In genomic region chr12:84141271-84141670, GRCm38 (mm10) we compare ENCODE assay signal across 18 mouse cellular contexts. TPM values are rescaled to one million over a fixed set of nuclear protein-coding genes. Genes with fewer than 3 reads are reported as not detected.
DNase-seq lines count a peak whose midpoint lies in the region; ATAC-seq and TF ChIP-seq lines count a peak whose summit lies in the region.
"Had no signal": no experiment of that assay in that cellular context is flagged by ENCODE, and none has a peak within 500 bp of the region (broad histone marks: within the 10 kb centered on the region; RNA-seq: fewer than 3 reads in every experiment).

No protein-coding gene starts in this region.

- H3K9me3 ChIP-seq in hindbrain, embryonic 10.5 days = no peaks in the 10 kb centered on the region
- H3K9me3 ChIP-seq in hindbrain, embryonic 13.5 days = no peaks in the 10 kb centered on the region
- H3K9me3 ChIP-seq in midbrain, embryonic 11.5 days (ENCODE audit: control insufficient read depth, low read length) = no peaks in the 10 kb centered on the region
- no peaks in the 10 kb centered on the region for H3K9me3 ChIP-seq in midbrain, embryonic 10.5 days (replicated peaks)
- H3K9me3 ChIP-seq in stomach, postnatal 0 days (ENCODE audit: control insufficient read depth, low read length) = no peaks in the 10 kb centered on the region
- H3K9me3 ChIP-seq: embryonic facial prominence, embryonic 10.5 days; embryonic facial prominence, embryonic 12.5 days; forebrain, embryonic 13.5 days; forebrain, embryonic 15.5 days had no signal

- TF ChIP-seq CTCF in stomach, postnatal 0 days (IDR thresholded peaks at IDR 0.05; ENCODE audit: low read depth) = no peak

- peaks cover 39% of the 10 kb centered on the region for H3K36me3 ChIP-seq in hindbrain, embryonic 10.5 days
- peaks cover 37% of the 10 kb centered on the region for H3K36me3 ChIP-seq in hindbrain, embryonic 13.5 days
- H3K36me3 ChIP-seq in midbrain, embryonic 11.5 days (ENCODE audit: control insufficient read depth, insufficient read depth, low read length) = no peaks in the 10 kb centered on the region
- peaks cover 33% of the 10 kb centered on the region for H3K36me3 ChIP-seq in midbrain, embryonic 10.5 days
- no peaks in the 10 kb centered on the region for H3K36me3 ChIP-seq in stomach, postnatal 0 days (ENCODE audit: control insufficient read depth, insufficient read depth, low read length)

- DNase-seq in hindbrain, embryonic 10.5 days (ENCODE audit: low spot score) = no peak
- peak; percentile 62 for DNase-seq in midbrain, embryonic 11.5 days (ENCODE audit: low spot score, missing footprints)
- DNase-seq in midbrain, embryonic 10.5 days (ENCODE audit: low spot score) = no peak
- no peak for DNase-seq in stomach, postnatal 0 days (ENCODE audit: low spot score)
- DNase-seq in lung, postnatal 36 days = no peak
- DNase-seq: adrenal gland, adult 8-10 months; adrenal gland, postnatal 14 days; adrenal gland, postnatal 36 days; cerebellum, adult 11-12 months; cerebellum, adult 2 months; cerebellum, adult 9-10 months; cerebellum, postnatal 10 days; cerebellum, postnatal 25 days had no signal

- TF ChIP-seq EP300 in stomach, postnatal 0 days (optimal IDR thresholded peaks at IDR 0.05) = no peak

- H3K27ac ChIP-seq in hindbrain, embryonic 10.5 days = peak overlapping the region; percentile 66; the same call in 1 of the 2 replicates
- H3K27ac ChIP-seq in hindbrain, embryonic 13.5 days = no peak overlapping the region
- no peak overlapping the region for H3K27ac ChIP-seq in midbrain, embryonic 11.5 days (ENCODE audit: low read depth, low read length)
- H3K27ac ChIP-seq in midbrain, embryonic 10.5 days (replicated peaks) = no peak overlapping the region
- no peak overlapping the region for H3K27ac ChIP-seq in stomach, postnatal 0 days (replicated peaks)
- H3K27ac ChIP-seq: embryonic facial prominence, embryonic 10.5 days; embryonic facial prominence, embryonic 12.5 days; forebrain, embryonic 13.5 days; forebrain, embryonic 15.5 days had no signal

- H3K27me3 ChIP-seq in hindbrain, embryonic 10.5 days (ENCODE audit: insufficient read depth, poor library complexity, severe bottlenecking) = no peaks in the 10 kb centered on the region
- no peaks in the 10 kb centered on the region for H3K27me3 ChIP-seq in hindbrain, embryonic 13.5 days
- no peaks in the 10 kb centered on the region for H3K27me3 ChIP-seq in midbrain, embryonic 11.5 days (ENCODE audit: control insufficient read depth, insufficient read depth, low read length)
- no peaks in the 10 kb centered on the region for H3K27me3 ChIP-seq in midbrain, embryonic 10.5 days (ENCODE audit: low read depth, poor library complexity, severe bottlenecking)
- H3K27me3 ChIP-seq in stomach, postnatal 0 days (ENCODE audit: control insufficient read depth, insufficient read depth, low read length) = no peaks in the 10 kb centered on the region
- H3K27me3 ChIP-seq: embryonic facial prominence, embryonic 12.5 days; forebrain, embryonic 13.5 days; forebrain, embryonic 15.5 days had no signal

- no peak overlapping the region for H3K4me3 ChIP-seq in hindbrain, embryonic 10.5 days
- H3K4me3 ChIP-seq in hindbrain, embryonic 13.5 days = no peak overlapping the region
- H3K4me3 ChIP-seq in midbrain, embryonic 11.5 days (ENCODE audit: low read depth, low read length) = no peak overlapping the region
- H3K4me3 ChIP-seq in midbrain, embryonic 10.5 days = no peak overlapping the region
- no peak overlapping the region for H3K4me3 ChIP-seq in stomach, postnatal 0 days (ENCODE audit: low read depth, low read length)
- H3K4me3 ChIP-seq: embryonic facial prominence, embryonic 10.5 days; embryonic facial prominence, embryonic 12.5 days; forebrain, embryonic 13.5 days; forebrain, embryonic 15.5 days had no signal

- no peak overlapping the region for H3K4me2 ChIP-seq in hindbrain, embryonic 13.5 days
- H3K4me2 ChIP-seq in midbrain, embryonic 11.5 days = no peak overlapping the region
- H3K4me2 ChIP-seq in stomach, postnatal 0 days (replicated peaks; ENCODE audit: low read depth) = no peak overlapping the region
- H3K4me2 ChIP-seq: embryonic facial prominence, embryonic 12.5 days; forebrain, embryonic 13.5 days; forebrain, embryonic 15.5 days had no signal

- ATAC-seq in hindbrain, embryonic 13.5 days (ENCODE audit: low FRiP score) = no peak
- ATAC-seq in midbrain, embryonic 11.5 days (ENCODE audit: low FRiP score) = no peak
- ATAC-seq in stomach, postnatal 0 days (ENCODE audit: low FRiP score, low TSS enrichment) = peak; percentile 63; the same call in 1 of the 2 replicates
- ATAC-seq: forebrain, embryonic 13.5 days; forebrain, embryonic 15.5 days had no signal

- H3K9ac ChIP-seq in hindbrain, embryonic 13.5 days = no peak overlapping the region
- no peak overlapping the region; the same call in 1 of the 2 replicates for H3K9ac ChIP-seq in midbrain, embryonic 11.5 days (ENCODE audit: low read length)
- no peak overlapping the region for H3K9ac ChIP-seq in stomach, postnatal 0 days (ENCODE audit: low read length)
- H3K9ac ChIP-seq: embryonic facial prominence, embryonic 12.5 days; forebrain, embryonic 13.5 days; forebrain, embryonic 15.5 days had no signal

- H3K4me1 ChIP-seq in hindbrain, embryonic 10.5 days (replicated peaks) = peaks cover 17% of the 10 kb centered on the region
- peaks cover under 1% of the 10 kb centered on the region; the same call in 1 of the 2 replicates for H3K4me1 ChIP-seq in hindbrain, embryonic 13.5 days (replicated peaks)
- H3K4me1 ChIP-seq in midbrain, embryonic 11.5 days (ENCODE audit: control insufficient read depth, insufficient read depth, low read length) = no peaks in the 10 kb centered on the region
- peaks cover 9% of the 10 kb centered on the region for H3K4me1 ChIP-seq in midbrain, embryonic 10.5 days
- no peaks in the 10 kb centered on the region for H3K4me1 ChIP-seq in stomach, postnatal 0 days (replicated peaks; ENCODE audit: control insufficient read depth, insufficient read depth)
- H3K4me1 ChIP-seq: embryonic facial prominence, embryonic 12.5 days; forebrain, embryonic 13.5 days; forebrain, embryonic 15.5 days had no signal

- WGBS in hindbrain, embryonic 10.5 days = 89% methylated on average over 4 of the region's 4 CpGs
- WGBS in hindbrain, embryonic 13.5 days = 91% methylated on average over 4 of the region's 4 CpGs
- WGBS in midbrain, embryonic 11.5 days = 89% methylated on average over 4 of the region's 4 CpGs
- WGBS in midbrain, embryonic 10.5 days = 91% methylated on average over 4 of the region's 4 CpGs
- WGBS in stomach, postnatal 0 days = 56% methylated on average over 4 of the region's 4 CpGs

RNA-seq across cellular contexts. Expression of gene Pnma1, which starts 7.0 kb away (rescaled TPM):
- 3.1 and 3.6 TPM in 2 replicates for polyA plus RNA-seq in hindbrain, embryonic 10.5 days (2016; fragmentation: Nextera tagmentation; extraction: Ambion mirVana)
- 3.5 and 3.8 TPM in 2 replicates for polyA plus RNA-seq in hindbrain, embryonic 13.5 days (2015; fragmentation: Nextera tagmentation; extraction: Ambion mirVana)
- polyA plus RNA-seq in midbrain, embryonic 11.5 days (2014; fragmentation: Nextera tagmentation; extraction: Ambion mirVana) = 3.4 and 3.8 TPM in 2 replicates
- 2.1 and 3.3 TPM in 2 replicates for polyA plus RNA-seq in midbrain, embryonic 10.5 days (2016; fragmentation: Nextera tagmentation; extraction: Ambion mirVana)
- 0.48 and 0.49 TPM in 2 replicates for polyA plus RNA-seq in stomach, postnatal 0 days (2015; fragmentation: Nextera tagmentation; extraction: Ambion mirVana)

RNA-seq across cellular contexts. Expression of gene Dnal1, which starts 27.1 kb away (rescaled TPM):
- polyA plus RNA-seq in hindbrain, embryonic 10.5 days (2016; fragmentation: Nextera tagmentation; extraction: Ambion mirVana) = 4.8 and 4.9 TPM in 2 replicates
- 9.1 and 9.7 TPM in 2 replicates for polyA plus RNA-seq in hindbrain, embryonic 13.5 days (2015; fragmentation: Nextera tagmentation; extraction: Ambion mirVana)
- 4.9 and 5.4 TPM in 2 replicates for polyA plus RNA-seq in midbrain, embryonic 11.5 days (2014; fragmentation: Nextera tagmentation; extraction: Ambion mirVana)
- polyA plus RNA-seq in midbrain, embryonic 10.5 days (2016; fragmentation: Nextera tagmentation; extraction: Ambion mirVana) = 3.6 and 6.1 TPM in 2 replicates
- 1.2 and 1.7 TPM in 2 replicates for polyA plus RNA-seq in stomach, postnatal 0 days (2015; fragmentation: Nextera tagmentation; extraction: Ambion mirVana)

RNA-seq across cellular contexts. Expression of gene Acot6, which starts 40.8 kb away (rescaled TPM):
- 0.77 and 0.97 TPM in 2 replicates for polyA plus RNA-seq in hindbrain, embryonic 10.5 days (2016; fragmentation: Nextera tagmentation; extraction: Ambion mirVana)
- polyA plus RNA-seq in hindbrain, embryonic 13.5 days (2015; fragmentation: Nextera tagmentation; extraction: Ambion mirVana) = 0.88 and 0.97 TPM in 2 replicates
- 1.2 and 1.6 TPM in 2 replicates for polyA plus RNA-seq in midbrain, embryonic 11.5 days (2014; fragmentation: Nextera tagmentation; extraction: Ambion mirVana)
- 0.74 and 0.99 TPM in 2 replicates for polyA plus RNA-seq in midbrain, embryonic 10.5 days (2016; fragmentation: Nextera tagmentation; extraction: Ambion mirVana)
- polyA plus RNA-seq in stomach, postnatal 0 days (2015; fragmentation: Nextera tagmentation; extraction: Ambion mirVana) = 1.3 TPM in 2 replicates
